Mouse (Mus musculus): ENCODE measurements around the gene Gucy2f. TPM values are rescaled to one million over a fixed set of nuclear protein-coding genes. Genes with fewer than 3 reads are reported as not detected.
"Not testable (repeated sequence)": the region's sequence is repeated elsewhere in the genome, so short reads cannot be mapped to it uniquely, and the experiment has no call there.

The Gucy2f gene
- polyA plus RNA-seq (2015; fragmentation: Nextera tagmentation; extraction: Ambion mirVana): not detected in 2 replicates

- H3K36me3 ChIP-seq: no peaks in the 10 kb centered on the region
- H3K9me3 ChIP-seq: no peaks in the 10 kb centered on the region
- WGBS: 35% methylated on average over 5 of the region's 5 CpGs
- H3K4me2 ChIP-seq: no peak within 1 kb of the TSS
- H3K4me1 ChIP-seq: no peaks in the 10 kb centered on the region
- no peak within 1 kb of the TSS for H3K9ac ChIP-seq
- peaks cover 17% of the 10 kb centered on the region; the same call in 1 of the 2 replicates for H3K27me3 ChIP-seq
- H3K27ac ChIP-seq: no peak within 1 kb of the TSS
- H3K4me3 ChIP-seq: no peak within 1 kb of the TSS
- no peak for ATAC-seq (ENCODE audit: insufficient number of reproducible peaks, low FRiP score, low TSS enrichment, low read depth)
Observed at GRCm38 (mm10) chrX:142196831-142197230, at the start of gene Gucy2f. Gene Gucy2f, minus strand, starts transcription at chrX:142196931.

DNA sequence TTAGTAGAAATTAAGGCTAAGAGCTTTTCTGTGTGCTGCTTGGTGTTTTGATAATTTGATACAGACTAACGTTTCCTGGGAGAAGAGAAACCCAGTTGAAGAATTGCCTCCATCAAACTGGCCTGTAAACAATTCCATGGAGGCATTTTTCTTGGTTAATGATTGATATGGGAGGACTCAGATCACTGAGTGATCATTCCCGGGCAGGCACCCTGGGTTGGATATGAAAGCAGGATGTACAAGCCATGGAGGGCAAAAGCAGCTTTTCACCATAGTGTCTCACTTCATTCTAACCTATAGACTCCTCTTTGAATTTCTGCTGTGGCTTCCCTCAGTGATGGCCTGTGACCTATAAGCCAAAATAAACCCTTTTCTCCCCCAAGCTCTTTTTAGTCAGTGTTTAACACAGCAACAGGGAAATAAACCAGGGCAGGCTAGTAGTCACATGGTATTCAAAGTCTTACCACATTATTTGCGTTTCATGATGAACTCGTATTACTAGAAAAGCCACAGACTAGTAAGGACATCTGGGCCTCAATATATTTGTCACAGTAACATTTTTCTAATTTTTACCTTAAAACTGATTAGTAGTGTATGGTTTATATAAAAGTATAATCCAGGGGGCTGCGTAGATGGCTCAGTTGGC, 49.1 kb upstream of the Gucy2f start:
- H3K9me3 ChIP-seq: no peaks in the 10 kb centered on the region

GRCm38 (mm10) chrX:142237101-142237500, 40.4 kb upstream of the Gucy2f start:
- no peaks in the 10 kb centered on the region for H3K9me3 ChIP-seq
- WGBS: 53% methylated on average over 2 of the region's 2 CpGs
- H3K4me3 ChIP-seq: no peak overlapping the region
- H3K4me1 ChIP-seq: no peaks in the 10 kb centered on the region
- no peak overlapping the region for H3K4me2 ChIP-seq
- no peak overlapping the region for H3K9ac ChIP-seq
- no peaks in the 10 kb centered on the region for H3K36me3 ChIP-seq
- H3K27ac ChIP-seq: no peak overlapping the region
- ATAC-seq (ENCODE audit: insufficient number of reproducible peaks, low FRiP score, low TSS enrichment, low read depth): no peak
- no peaks in the 10 kb centered on the region for H3K27me3 ChIP-seq

More for the DNA sequence above, 49.1 kb upstream of the Gucy2f start:
- Histone ChIP-seq H3K9ac (no peak overlapping the region), H3K4me1 (no peaks in the 10 kb centered on the region), H3K36me3 (no peaks in the 10 kb centered on the region), H3K27ac (no peak overlapping the region), H3K27me3 (peaks cover 7% of the 10 kb centered on the region; the same call in 1 of the 2 replicates), H3K4me2 (no peak overlapping the region), H3K4me3 (no peak overlapping the region)
- 70% methylated on average over 5 of the region's 5 CpGs for WGBS
- ATAC-seq (ENCODE audit: insufficient number of reproducible peaks, low FRiP score, low TSS enrichment, low read depth): no peak

- WGBS: 67% methylated on average over 1 of the region's 1 CpGs
- H3K9me3 ChIP-seq; H3K9ac ChIP-seq; ATAC-seq (ENCODE audit: insufficient number of reproducible peaks, low FRiP score, low TSS enrichment, low read depth); H3K4me2 ChIP-seq; H3K36me3 ChIP-seq; H3K27ac ChIP-seq; H3K4me3 ChIP-seq; H3K27me3 ChIP-seq; H3K4me1 ChIP-seq: not testable (repeated sequence)
Observed at GRCm38 (mm10) chrX:142236146-142236545, 39.4 kb upstream of the Gucy2f start.

DNA sequence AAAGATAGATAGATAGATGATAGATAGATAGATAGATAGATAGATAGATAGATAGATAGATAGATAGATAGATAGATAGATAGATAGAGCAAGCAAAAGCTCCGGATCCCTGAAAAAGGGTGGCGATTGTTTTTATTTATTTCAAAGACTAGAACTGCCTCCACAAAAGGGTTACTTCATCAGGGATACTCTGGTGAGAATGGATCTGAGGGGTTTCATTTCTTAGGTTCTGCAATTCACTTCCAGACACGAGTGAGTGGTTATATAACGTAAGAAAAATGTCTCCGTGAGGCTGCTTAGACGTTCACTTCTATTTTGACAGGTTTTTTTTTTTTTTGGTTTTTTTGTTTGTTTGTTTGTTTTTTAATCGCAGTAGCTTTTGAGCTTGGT, 32.0 kb upstream of the Gucy2f start:
- Histone ChIP-seq H3K4me3 (peak overlapping the region; percentile 53), H3K9ac (no peak overlapping the region), H3K27ac (no peak overlapping the region), H3K4me2 (peak overlapping the region; percentile 37), H3K4me1 (no peaks in the 10 kb centered on the region), H3K36me3 (no peaks in the 10 kb centered on the region), H3K9me3 (no peaks in the 10 kb centered on the region), H3K27me3 (no peaks in the 10 kb centered on the region)
- ATAC-seq (ENCODE audit: insufficient number of reproducible peaks, low FRiP score, low TSS enrichment, low read depth): no peak
- 33% methylated on average over 7 of the region's 7 CpGs for WGBS

DNA sequence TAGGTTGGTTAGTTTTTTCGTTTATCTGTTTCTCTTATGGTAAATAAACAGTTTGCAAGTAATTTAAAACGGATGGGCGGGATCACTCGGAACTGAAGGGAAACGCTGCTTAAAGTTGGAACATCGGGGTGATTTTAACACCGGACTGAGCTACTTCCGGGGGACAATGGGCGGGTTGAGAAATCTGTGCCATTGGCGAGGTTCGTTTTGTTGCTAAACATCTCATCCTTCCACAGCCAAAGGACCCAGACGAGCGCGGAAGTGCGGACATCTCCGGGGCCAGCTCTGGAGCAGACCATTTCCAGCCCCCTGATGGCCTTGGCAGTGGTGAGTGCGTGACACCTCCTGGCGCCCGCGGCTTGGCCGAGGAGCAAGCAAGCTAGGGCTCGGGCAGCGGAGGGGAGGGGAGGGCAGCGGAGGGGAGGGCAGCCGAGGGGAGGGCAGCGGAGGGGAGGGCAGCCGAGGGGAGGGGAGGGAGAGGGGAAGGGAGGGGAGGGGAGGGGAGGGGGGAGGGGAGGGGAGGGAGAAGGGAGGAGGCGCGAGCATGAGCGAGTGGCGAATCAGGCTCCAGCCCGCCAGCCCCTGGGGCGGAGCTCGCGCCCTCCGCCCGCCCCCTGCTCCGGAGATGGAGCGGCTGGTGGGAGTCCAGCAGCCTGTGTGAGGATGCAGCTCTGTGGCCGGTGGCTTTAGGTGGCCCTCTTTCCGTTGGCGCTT, 31.5 kb upstream of the Gucy2f start:
- Histone ChIP-seq H3K27me3 (no peaks in the 10 kb centered on the region), H3K9ac (no peak overlapping the region), H3K9me3 (no peaks in the 10 kb centered on the region), H3K4me2 (peak overlapping the region; percentile 42), H3K27ac (peak overlapping the region; percentile 91), H3K36me3 (no peaks in the 10 kb centered on the region), H3K4me1 (no peaks in the 10 kb centered on the region), H3K4me3 (peak overlapping the region; percentile 53)
- peak; percentile 75 for ATAC-seq (ENCODE audit: insufficient number of reproducible peaks, low FRiP score, low TSS enrichment, low read depth)
- WGBS: 20% methylated on average over 27 of the region's 42 CpGs

DNA sequence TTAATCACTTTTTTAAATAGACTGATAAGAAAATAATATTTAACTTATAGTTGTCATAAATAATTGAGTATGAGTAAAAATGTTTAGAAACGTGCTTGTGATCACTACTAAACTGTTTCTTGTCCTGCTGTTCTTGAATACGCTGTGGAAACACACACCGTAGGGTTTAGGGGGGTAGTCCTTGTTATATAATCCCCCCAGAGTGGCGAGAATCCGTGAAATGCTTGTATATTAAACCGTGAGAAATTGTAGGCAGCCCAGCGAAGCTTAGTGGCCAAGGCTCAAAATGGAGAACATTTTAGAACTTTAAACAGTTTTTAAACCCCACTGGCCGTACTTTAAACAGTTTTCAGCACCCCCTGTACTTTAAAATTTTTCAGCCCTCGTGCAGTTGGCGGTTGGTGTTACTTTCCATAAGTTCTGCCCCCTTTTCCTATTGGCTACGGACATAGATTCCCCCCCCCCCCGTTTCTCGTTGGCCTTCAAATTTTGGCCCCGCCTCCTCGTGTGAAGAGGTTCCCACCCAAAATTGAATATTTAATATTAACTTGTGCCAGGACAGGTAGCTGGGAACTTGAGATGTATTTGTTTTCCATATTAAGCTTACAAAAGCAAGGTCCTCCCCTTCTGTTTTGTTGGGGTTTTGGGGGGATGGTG, 30.8 kb upstream of the Gucy2f start:
- Histone ChIP-seq H3K36me3 (no peaks in the 10 kb centered on the region), H3K4me2 (peak overlapping the region; percentile 42), H3K27ac (peak overlapping the region; percentile 91; the same call in 1 of the 2 replicates), H3K27me3 (no peaks in the 10 kb centered on the region), H3K4me1 (no peaks in the 10 kb centered on the region), H3K9me3 (no peaks in the 10 kb centered on the region), H3K9ac (no peak overlapping the region), H3K4me3 (peak overlapping the region; percentile 53)
- WGBS: 24% methylated on average over 15 of the region's 15 CpGs
- no peak for ATAC-seq (ENCODE audit: insufficient number of reproducible peaks, low FRiP score, low TSS enrichment, low read depth)

- Histone ChIP-seq H3K27ac (no peak within 1 kb of the TSS), H3K4me1 (no peaks in the 10 kb centered on the region), H3K9me3 (no peaks in the 10 kb centered on the region), H3K4me2 (peak within 1 kb of the TSS; percentile 42), H3K9ac (no peak within 1 kb of the TSS), H3K27me3 (no peaks in the 10 kb centered on the region), H3K4me3 (peak within 1 kb of the TSS; percentile 53), H3K36me3 (no peaks in the 10 kb centered on the region)
- no peak for ATAC-seq (ENCODE audit: insufficient number of reproducible peaks, low FRiP score, low TSS enrichment, low read depth)
- WGBS: 89% methylated on average over 12 of the region's 14 CpGs
Observed at GRCm38 (mm10) chrX:142226542-142226941, 29.8 kb upstream of the Gucy2f start, which contains the start of gene Nxt2. Gene Nxt2, plus strand, starts transcription at chrX:142226770.

DNA sequence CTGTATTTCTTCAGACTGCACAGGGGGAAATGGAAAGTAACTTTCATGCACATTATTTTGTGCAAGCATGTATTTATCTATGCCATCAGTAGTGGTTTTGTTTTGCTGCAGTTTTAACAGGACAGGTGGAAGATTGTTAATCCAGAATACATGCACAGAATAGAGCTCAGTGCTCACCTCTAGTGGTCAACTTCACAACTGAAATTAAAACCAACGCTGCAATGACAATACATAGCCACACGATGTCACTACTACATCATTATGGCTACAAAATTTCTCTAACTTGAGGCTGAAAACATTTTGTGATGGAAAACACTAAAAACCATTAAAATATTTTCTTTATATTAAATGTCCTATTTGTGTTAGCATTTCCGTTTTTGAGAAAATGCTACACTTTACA, 3.6 kb upstream of the Gucy2f start:
- H3K36me3 ChIP-seq: no peaks in the 10 kb centered on the region
- ATAC-seq (ENCODE audit: insufficient number of reproducible peaks, low FRiP score, low TSS enrichment, low read depth): no peak
- WGBS: 8% methylated on average over 3 of the region's 3 CpGs
- no peak overlapping the region for H3K27ac ChIP-seq
- 0 out of 2 replicates have a peak, but pooled peaks cover 12% of the 10 kb centered on the region for H3K27me3 ChIP-seq
- H3K4me3 ChIP-seq: no peak overlapping the region
- H3K4me2 ChIP-seq: no peak overlapping the region
- no peak overlapping the region for H3K9ac ChIP-seq
- no peaks in the 10 kb centered on the region for H3K4me1 ChIP-seq
- H3K9me3 ChIP-seq: no peaks in the 10 kb centered on the region

DNA sequence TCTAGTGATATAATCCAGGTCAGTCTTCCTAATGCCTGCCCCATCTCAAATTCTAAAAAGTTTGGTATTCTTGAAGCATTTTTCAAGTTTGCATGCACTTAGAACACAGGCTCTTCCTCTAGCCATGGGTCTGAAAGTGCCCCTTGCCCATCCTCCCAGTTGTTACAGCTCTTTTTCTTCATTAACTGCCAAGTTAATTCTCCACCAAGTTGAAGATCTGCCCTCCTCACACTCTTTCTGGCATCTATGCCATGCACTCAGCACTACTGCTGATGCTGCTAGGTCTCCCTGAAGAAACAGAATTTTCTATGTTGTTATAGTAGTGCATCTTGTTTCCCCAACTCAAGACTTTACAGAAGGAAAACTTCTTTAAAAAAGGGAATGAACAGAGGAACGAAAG, 1.2 kb downstream of the Gucy2f start:
- H3K4me2 ChIP-seq: no peak overlapping the region
- H3K27me3 ChIP-seq: peaks cover 17% of the 10 kb centered on the region; the same call in 1 of the 2 replicates
- H3K4me3 ChIP-seq: no peak overlapping the region
- ATAC-seq (ENCODE audit: insufficient number of reproducible peaks, low FRiP score, low TSS enrichment, low read depth): no peak
- no peak overlapping the region for H3K9ac ChIP-seq
- WGBS: 85% methylated on average over 1 of the region's 1 CpGs
- H3K9me3 ChIP-seq: no peaks in the 10 kb centered on the region
- H3K4me1 ChIP-seq: no peaks in the 10 kb centered on the region
- H3K36me3 ChIP-seq: no peaks in the 10 kb centered on the region
- H3K27ac ChIP-seq: no peak overlapping the region

GRCm38 (mm10) chrX:142194420-142194819, 2.3 kb downstream of the Gucy2f start:
- WGBS: 69% methylated on average over 6 of the region's 6 CpGs
- H3K36me3 ChIP-seq: no peaks in the 10 kb centered on the region
- H3K9ac ChIP-seq: no peak overlapping the region
- H3K27ac ChIP-seq: no peak overlapping the region
- H3K27me3 ChIP-seq: peaks cover 19% of the 10 kb centered on the region; the same call in 1 of the 2 replicates
- H3K4me3 ChIP-seq: no peak overlapping the region
- no peaks in the 10 kb centered on the region for H3K9me3 ChIP-seq
- ATAC-seq (ENCODE audit: insufficient number of reproducible peaks, low FRiP score, low TSS enrichment, low read depth): no peak
- no peak overlapping the region for H3K4me2 ChIP-seq
- H3K4me1 ChIP-seq: no peaks in the 10 kb centered on the region

DNA sequence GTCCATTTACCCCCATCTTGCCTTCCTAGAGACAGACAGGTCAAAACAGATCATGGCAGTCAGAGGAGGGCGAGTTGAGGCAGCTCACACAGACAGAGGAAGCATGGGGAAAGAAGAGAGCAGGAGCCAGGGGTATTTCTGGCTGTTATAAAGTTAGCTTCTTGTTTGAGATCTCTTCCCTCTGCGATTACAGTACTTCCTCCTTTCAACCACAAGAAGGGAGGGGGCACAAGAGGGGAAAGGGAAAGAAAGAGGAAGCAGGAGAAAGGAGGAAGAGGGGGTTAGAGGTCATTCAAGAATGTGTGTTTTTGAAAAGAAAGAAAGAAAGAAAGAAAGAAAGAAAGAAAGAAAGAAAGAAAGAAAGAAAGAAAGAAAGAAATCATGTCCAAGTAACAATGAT, 6.4 kb downstream of the Gucy2f start:
- H3K4me1 ChIP-seq: no peaks in the 10 kb centered on the region
- no peak overlapping the region for H3K4me3 ChIP-seq
- no peak for ATAC-seq (ENCODE audit: insufficient number of reproducible peaks, low FRiP score, low TSS enrichment, low read depth)
- no peak overlapping the region for H3K4me2 ChIP-seq
- WGBS: 66% methylated on average over 2 of the region's 2 CpGs
- no peaks in the 10 kb centered on the region for H3K36me3 ChIP-seq
- no peak overlapping the region for H3K9ac ChIP-seq
- H3K27me3 ChIP-seq: peaks cover 19% of the 10 kb centered on the region; the same call in 1 of the 2 replicates
- no peak overlapping the region for H3K27ac ChIP-seq
- H3K9me3 ChIP-seq: no peaks in the 10 kb centered on the region
